Mouse (Mus musculus): ENCODE measurements around the gene Ctnnb1.
"Not testable (repeated sequence)": the region's sequence is repeated elsewhere in the genome, so short reads cannot be mapped to it uniquely, and the experiment has no call there.

The Ctnnb1 gene

DNA sequence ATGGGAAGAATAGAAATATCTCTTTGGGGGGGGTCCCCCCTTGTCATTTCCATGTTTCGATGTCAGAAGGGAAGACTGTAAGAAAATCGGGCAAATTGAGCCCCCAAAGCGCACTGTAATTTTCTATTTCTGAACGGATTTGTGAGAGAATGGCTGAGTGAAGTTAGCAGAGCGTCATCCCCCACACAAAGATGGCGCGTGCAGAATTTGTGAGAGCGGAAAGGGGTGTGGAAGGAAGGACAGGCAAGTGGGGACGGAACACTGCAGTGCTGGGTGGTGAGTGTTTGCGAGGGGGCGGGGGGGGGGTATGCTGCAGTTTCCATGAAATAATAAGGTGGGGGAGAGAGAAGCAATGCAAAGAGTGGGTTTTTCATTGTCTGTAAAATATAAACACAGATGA, at the start of gene Ctnnb1:
TSS of gene Ctnnb1 (plus strand) at position 136 of the 400 bp plus-strand sequence.
- no peak for DNase-seq (ENCODE audit: low spot score)

DNA sequence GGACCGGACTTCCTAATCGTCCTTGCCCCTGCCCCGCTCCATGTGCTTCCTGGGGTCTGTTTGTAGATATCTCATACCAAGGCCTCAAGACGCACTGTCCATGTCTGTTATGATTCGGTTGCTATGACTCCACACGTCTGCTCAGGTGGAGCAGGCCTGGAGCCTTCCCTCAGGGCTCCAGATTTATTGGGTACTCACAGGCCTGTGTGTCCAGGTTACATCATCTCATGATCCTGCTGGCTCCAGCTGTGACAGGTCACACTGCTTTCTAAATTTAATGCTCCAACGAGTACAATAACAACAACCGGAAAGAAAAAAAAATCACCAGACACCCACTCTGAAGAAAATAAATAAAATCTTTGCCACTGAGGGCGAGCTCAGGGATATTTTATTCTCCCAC, 48.7 kb upstream of the Ctnnb1 start:
- DNase-seq (ENCODE audit: low spot score), result no peak

DNA sequence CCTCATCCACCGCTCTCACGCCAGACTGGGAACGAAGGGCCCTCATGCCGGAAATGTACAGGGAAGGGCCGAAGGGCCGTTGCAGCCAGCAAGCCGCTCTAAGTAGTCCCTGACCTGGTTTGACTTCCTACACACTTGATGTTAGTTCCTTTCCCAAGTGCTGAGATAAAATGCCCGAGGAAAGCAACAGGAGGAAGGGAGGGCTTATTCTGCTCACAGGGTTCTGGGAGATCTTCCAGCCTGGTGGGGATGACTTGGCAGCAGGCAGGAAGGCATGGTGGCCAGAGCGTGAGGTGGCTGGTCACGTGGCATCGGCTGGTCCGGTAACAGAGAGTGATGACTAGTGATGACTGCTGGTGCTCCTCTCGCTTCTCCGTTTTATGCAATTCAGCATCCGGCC, 47.9 kb upstream of the Ctnnb1 start:
- DNase-seq (ENCODE audit: low spot score), result no peak

GRCm38 (mm10) chr9:120881839-120882238, 47.2 kb upstream of the Ctnnb1 start:
- DNase-seq (ENCODE audit: low spot score), result no peak

DNA sequence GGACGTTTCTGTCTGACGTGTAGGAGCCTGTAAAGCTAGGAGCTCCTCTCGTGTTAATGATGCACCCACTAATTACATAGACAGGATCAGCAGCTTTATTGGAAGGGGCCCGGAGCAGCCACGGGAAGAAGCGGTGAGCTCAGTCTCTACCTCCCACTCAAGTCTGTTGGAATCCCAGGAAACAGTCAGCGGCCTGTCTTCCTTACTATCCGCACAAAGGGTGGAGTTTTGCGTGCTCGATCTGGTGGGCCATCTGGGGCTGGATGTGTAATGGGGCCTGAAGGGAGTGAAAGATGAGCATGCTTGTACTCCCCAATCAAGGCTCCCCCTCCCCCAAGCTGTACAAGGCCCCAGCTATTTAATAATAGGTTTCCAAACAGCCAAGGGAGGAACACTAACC, 44.3 kb upstream of the Ctnnb1 start:
- no peak for DNase-seq (ENCODE audit: low spot score)

DNA sequence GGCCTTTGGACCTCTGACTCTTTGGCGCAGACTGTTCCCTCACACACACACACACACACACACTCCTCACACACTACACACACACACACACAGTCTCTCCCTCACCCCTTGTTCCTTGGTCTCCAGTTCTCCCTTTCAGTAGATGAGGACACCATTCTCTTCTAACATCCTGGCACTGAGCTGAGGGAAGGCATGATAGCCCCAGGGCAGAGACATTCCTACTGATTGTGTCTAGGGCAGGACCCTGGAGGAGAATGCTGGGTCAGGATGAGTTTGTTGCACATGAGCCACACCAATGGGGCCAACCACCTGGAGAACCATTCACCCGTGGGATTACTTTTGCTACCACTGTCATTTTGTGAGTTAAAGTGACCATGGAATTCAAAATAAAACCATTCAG, 41.4 kb upstream of the Ctnnb1 start:
- DNase-seq (ENCODE audit: low spot score), result no peak

DNA sequence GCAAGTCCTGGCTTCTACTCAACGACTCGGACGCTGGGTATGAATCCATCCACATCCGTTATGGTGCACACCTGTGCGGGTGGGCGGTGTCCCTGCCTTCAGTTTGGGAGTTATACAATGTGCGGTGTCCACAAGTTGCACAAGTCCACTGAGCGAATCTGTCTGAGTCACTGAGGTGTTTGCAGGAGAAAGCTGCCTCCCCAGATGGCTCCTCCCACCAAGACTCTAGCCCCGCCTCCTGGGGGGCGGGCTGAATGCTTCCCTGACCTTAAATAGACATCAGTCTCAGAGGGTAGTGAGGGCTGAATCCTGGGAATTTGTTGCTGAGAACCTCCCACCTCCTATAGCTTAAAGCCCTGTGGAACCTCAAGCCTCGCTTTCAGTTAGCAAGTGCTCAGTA, 35.6 kb upstream of the Ctnnb1 start:
- DNase-seq (ENCODE audit: low spot score), result peak; percentile 51

- DNase-seq (ENCODE audit: low spot score), result no peak
Observed at GRCm38 (mm10) chr9:120893971-120894370, 35.0 kb upstream of the Ctnnb1 start.

- DNase-seq (ENCODE audit: low spot score), result no peak
Observed at GRCm38 (mm10) chr9:120894376-120894775, 34.6 kb upstream of the Ctnnb1 start.

DNA sequence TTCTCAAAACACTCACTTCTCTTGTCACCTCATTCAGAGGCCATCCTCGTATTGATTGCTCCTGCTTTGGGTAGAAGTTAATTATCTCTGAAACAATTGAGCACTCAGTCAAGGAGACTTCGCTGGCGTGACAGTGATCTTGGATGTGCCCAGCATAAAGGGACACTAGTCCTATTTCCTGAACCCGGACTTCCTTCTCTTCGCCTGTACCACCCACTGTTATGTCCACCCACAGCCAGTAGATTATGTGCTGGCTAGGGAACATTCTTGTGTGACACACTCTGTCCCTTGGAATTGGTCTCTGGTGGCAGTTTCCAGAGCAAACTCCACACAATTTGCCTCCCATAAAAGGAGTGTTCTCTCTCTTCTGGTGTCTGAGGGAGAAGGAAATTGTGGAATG, 32.5 kb upstream of the Ctnnb1 start:
- DNase-seq (ENCODE audit: low spot score), result no peak

DNA sequence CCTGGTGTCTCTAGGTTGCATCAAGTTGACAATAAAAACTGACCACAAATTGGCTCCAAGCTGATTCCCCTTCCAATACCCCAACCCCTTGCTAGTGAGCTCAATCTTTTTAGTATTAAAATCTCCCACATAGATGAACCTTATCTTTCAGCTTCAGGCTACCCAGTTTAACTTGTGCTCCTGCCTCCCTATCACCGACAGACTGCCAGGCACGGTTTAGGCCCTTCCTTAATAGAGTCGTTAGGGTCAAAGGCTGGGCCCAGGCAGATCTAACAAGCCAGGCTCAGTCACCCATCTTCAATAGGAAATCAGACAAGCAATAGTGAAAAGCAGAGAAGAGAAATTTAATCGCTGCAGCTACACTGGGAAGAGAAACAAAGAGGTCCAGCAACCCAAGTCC, 31.7 kb upstream of the Ctnnb1 start:
- no peak for DNase-seq (ENCODE audit: low spot score)

- DNase-seq (ENCODE audit: low spot score), result no peak
Observed at GRCm38 (mm10) chr9:120899833-120900232, 29.2 kb upstream of the Ctnnb1 start.

DNA sequence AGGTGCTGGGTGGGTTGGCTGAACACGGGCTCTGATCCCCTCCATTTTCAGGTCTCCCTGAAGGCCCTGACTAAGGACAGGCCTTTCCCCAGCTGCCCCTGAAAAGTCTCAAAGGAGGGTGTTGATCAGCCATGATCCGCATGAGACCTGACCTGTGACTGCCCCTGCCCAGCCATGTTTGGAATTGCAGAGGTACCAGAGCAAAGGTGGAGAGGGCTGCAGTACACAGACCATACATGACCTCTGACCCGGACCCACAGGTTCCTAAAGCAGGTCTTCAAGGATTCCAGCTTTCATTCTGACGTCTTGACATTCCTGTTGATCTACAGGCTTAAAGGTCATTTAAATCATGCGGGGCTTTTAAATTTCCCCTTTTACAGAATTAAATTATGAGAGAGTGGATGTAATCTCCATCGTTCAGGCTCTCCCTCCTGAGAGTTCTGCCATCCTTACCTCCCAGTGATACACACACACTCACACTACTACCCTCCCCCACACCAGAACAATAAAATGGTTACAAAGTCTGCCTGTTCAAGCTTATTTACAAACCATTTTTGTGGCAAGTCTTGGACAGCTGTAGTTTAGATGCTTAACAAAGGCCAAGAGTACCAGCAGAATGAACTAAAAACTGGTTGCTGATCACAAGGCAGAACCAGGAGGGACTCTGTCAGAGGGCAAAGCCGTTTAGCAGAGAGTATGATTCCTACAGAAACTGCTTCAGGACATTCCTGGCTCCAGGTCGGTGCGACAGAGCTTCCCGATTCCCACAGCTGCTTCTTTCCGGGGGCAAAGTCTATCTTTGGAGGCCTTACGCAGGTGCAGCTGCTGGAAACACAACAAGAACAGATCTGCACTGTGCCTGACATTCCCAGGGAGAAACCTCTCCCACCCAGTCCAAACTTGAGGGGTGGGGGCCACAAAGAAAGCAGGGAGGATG, 28.4 kb upstream of the Ctnnb1 start:
- DNase-seq (ENCODE audit: low spot score), result no peak

- no peak for DNase-seq (ENCODE audit: low spot score)
Observed at GRCm38 (mm10) chr9:120902562-120902961, 26.5 kb upstream of the Ctnnb1 start.

DNA sequence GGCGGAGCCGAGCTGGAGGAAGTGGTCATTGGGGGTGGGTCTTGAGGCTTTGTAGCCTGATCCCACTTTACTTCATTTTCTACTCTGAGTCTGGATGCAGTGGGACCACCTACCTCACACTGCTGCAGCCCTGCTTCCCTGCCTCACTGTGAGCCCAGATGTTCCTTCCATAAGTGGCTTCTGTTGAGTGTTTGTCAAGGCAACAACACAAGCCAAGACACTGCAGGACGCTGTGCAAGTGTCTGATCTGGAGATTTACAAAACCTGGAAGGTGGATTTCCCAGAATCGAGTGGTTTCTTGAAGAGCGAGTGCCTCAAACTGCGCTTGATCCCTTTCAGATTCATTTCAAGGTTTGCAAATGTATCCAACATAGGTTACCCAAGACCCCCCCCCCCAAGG, 20.6 kb upstream of the Ctnnb1 start:
- DNase-seq (ENCODE audit: low spot score), result no peak

DNA sequence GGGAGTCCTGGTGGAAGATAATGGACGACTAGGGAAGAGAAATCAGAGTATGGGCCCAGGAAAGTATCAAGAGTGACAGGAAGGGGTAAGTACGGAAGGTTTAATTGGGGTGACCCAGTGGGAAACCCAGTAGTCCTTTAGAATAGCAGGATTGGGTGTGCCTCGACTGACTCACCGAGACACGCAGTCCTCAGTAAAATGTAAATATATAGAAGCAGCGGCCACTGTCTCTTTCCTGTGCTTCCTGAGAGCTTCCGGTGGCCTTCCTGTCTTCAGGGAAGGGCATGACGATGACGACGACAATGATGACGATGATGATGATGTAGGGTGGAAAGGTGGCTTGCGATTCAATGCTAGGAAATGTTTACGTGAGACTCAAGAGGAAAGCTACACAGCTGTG, 15.9 kb upstream of the Ctnnb1 start:
- no peak for DNase-seq (ENCODE audit: low spot score)

GRCm38 (mm10) chr9:120914429-120914828, 14.6 kb upstream of the Ctnnb1 start:
- DNase-seq (ENCODE audit: low spot score), result no peak

DNA sequence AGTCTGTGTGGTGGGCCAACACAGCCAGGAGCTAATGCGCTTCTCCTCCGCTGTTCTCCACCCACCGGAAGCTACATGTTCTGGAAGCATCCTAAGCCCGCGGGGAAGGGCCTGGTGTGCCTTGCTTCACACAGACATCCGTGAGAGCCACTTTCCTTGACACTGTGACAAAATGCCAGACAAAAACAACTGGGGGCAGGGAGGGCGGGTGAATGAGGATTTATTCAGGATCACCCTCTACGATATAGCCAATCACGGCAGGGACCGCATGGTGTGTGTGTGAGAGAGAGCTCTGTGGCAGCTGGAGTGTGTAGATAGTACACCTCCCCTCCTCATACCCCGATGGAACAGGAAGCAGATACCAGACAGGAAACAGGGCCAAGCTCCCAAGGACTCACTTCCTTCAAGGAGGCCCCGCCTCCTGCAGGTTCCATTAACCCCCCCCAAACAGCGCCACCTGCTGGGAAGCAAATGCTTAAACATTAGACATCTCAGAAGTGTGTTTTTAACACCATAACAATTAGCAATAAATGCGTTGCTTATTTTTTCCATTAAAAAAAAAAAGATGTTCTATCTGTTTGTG, 14.0 kb upstream of the Ctnnb1 start:
- DNase-seq (ENCODE audit: low spot score), result no peak

- DNase-seq (ENCODE audit: low spot score), result not testable (repeated sequence)
Observed at GRCm38 (mm10) chr9:120917619-120918018, 11.4 kb upstream of the Ctnnb1 start.

- no peak for DNase-seq (ENCODE audit: low spot score)
Observed at GRCm38 (mm10) chr9:120918211-120918610, 10.8 kb upstream of the Ctnnb1 start.

- peak; percentile 30 for DNase-seq (ENCODE audit: low spot score)
Observed at GRCm38 (mm10) chr9:120918642-120919041, 10.4 kb upstream of the Ctnnb1 start.

GRCm38 (mm10) chr9:120919130-120919529, 9.9 kb upstream of the Ctnnb1 start:
- DNase-seq (ENCODE audit: low spot score), result peak; percentile 77

- no peak for DNase-seq (ENCODE audit: low spot score)
Observed at GRCm38 (mm10) chr9:120926126-120926525, 2.9 kb upstream of the Ctnnb1 start.

Data from urinary bladder, postnatal 14 days (tissue).